Mouse (Mus musculus) cortical plate, adult 2 months (tissue): Measurements from ENCODE around the gene Slc35f5.

Source experiments
- CTCF ChIP-seq: fragments of 200-500 bp; IDR thresholded peaks from 2 replicates; pipeline ENCODE4 v1.5.1; 2011; ENCODE audit warnings: mild to moderate bottlenecking, control low read depth, low read length; ENCODE audit not compliant: insufficient read depth; ENCODE audit errors: extremely low read depth
- POLR2A ChIP-seq: fragments of 200-500 bp; IDR thresholded peaks from 2 replicates; pipeline ENCODE4 v1.6.1; 2011; ENCODE audit warnings: mild to moderate bottlenecking, low read length, control low read depth; ENCODE audit not compliant: insufficient read depth; ENCODE audit errors: extremely low read depth

GRCm38 (mm10) chr1:125643643-125644042 is 83.2 kb downstream of the Slc35f5 start:
- TF ChIP-seq CTCF (no peak), POLR2A (no peak)
